Mouse (Mus musculus): ENCODE results near the gene Ntm. TPM values are rescaled to one million over a fixed set of nuclear protein-coding genes. Genes with fewer than 3 reads are reported as not detected.

Ntm gene
- polyA plus RNA-seq, 1 experiment from 2014 or later: 20.7 TPM

DNA sequence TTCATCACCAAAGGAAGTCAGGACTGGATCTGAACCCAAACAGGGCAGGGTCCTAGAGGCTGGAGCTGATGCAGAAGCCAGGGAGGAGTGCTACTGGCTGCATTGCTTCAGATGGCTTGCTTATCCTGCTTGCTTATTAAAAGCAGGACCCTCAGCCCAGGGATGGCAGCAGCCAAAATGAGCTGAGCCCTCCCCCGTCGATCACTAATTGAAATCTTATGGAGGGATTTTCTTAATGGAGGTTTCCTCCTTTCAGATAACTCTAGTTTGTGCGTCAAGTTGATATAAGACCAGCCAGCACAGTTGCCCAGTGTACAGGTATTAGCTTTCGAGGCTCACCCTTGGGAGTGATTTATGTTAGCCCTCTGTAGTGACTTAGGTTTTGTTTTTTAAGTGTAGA lies 826.9 kb downstream of the Ntm start:
- Histone ChIP-seq H3K36me3 (no peaks in the 10 kb centered on the region), H3K27me3 (ENCODE audit: insufficient read depth, poor library complexity, severe bottlenecking) (no peaks in the 10 kb centered on the region), H3K9me3 (no peaks in the 10 kb centered on the region), H3K27ac (no peak overlapping the region), H3K4me3 (no peak overlapping the region), H3K4me1 (no peaks in the 10 kb centered on the region)
- WGBS: 79% methylated on average over 4 of the region's 4 CpGs
- no peak for DNase-seq (ENCODE audit: low spot score)

DNA sequence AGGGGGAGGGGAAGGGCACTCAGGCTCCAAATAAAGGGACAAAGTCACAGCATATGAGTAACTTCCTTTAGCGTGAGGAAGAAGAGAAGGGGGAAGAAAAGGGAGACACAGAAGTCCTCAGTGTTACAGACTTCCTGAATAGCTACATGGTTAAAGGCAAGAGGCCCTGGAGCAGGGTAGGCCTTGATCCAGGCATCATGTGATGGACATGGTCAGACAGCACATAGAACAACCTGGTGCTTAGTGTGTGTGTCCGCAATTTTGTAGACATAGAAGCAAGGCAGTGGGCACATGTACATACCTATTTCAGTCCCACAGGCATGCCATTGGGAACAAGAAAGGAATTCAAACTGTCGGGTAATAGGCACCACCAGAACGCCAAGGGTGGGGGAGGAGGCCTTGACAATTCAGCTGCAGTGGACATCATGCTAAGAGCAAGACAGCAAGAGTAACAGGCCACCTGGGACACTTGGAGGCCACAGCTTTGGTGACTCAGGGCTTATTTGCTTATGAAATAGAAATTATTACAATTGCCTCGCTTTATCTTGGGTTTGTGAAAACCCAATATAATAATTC lies 832.1 kb downstream of the Ntm start:
- Histone ChIP-seq H3K27ac (no peak overlapping the region), H3K4me3 (no peak overlapping the region), H3K9me3 (no peaks in the 10 kb centered on the region), H3K27me3 (ENCODE audit: insufficient read depth, poor library complexity, severe bottlenecking) (no peaks in the 10 kb centered on the region), H3K4me1 (peaks cover 3% of the 10 kb centered on the region; the same call in 1 of the 2 replicates), H3K36me3 (no peaks in the 10 kb centered on the region)
- no peak for DNase-seq (ENCODE audit: low spot score)
- WGBS: 80% methylated on average over 5 of the region's 5 CpGs

DNA sequence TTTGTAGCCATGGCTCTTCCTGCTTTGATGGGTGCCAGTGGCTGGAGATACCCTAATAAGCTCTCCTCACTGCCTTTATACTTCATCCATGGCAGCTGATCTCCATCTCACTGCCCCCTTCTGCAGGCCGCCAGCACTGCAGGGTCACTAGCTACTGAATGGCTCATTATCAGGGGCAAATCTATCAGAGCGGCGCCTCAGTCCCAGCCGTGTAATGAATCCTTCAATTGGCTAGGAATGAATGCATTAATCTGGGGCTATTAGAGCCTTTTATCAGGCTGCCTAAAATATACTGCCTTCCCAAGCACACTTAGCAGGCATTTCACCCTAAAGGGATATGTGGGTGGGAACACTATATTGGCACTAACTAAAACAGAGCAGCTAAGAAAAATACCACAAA lies 832.6 kb downstream of the Ntm start:
- no peak for DNase-seq (ENCODE audit: low spot score)
- H3K4me3 ChIP-seq: no peak overlapping the region
- whole genome bisulfite sequencing: 66% methylated on average over 4 of the region's 4 CpGs
- no peaks in the 10 kb centered on the region for H3K36me3 ChIP-seq
- no peaks in the 10 kb centered on the region for H3K9me3 ChIP-seq
- peaks cover 3% of the 10 kb centered on the region; the same call in 1 of the 2 replicates for H3K4me1 ChIP-seq
- H3K27me3 ChIP-seq (ENCODE audit: insufficient read depth, poor library complexity, severe bottlenecking): no peaks in the 10 kb centered on the region
- no peak overlapping the region for H3K27ac ChIP-seq

DNA sequence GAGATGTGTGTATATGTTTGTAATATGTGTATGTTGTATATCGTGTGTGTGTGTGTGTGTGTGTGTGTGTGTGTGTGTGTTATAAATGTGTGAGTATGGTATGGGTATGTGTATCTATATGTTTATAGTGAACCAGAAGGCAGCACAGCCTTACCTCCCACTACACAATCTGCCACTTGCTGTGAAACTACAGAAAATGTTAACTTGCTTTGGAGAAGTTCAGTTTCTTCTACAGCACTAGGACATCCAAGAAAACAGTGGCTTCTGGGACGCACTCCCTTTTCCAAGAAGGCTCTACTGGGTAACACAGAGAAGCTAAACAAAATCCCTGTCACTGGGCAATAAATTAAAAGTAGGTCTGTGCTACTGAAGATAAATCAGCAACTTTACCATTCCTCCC lies 834.5 kb downstream of the Ntm start:
- no peak overlapping the region for H3K27ac ChIP-seq
- H3K9me3 ChIP-seq: no peaks in the 10 kb centered on the region
- 85% methylated on average over 2 of the region's 2 CpGs for WGBS
- H3K4me3 ChIP-seq: no peak overlapping the region
- H3K27me3 ChIP-seq (ENCODE audit: insufficient read depth, poor library complexity, severe bottlenecking): no peaks in the 10 kb centered on the region
- DNase-seq (ENCODE audit: low spot score): no peak
- peaks cover 3% of the 10 kb centered on the region; the same call in 1 of the 2 replicates for H3K4me1 ChIP-seq
- no peaks in the 10 kb centered on the region for H3K36me3 ChIP-seq

DNA sequence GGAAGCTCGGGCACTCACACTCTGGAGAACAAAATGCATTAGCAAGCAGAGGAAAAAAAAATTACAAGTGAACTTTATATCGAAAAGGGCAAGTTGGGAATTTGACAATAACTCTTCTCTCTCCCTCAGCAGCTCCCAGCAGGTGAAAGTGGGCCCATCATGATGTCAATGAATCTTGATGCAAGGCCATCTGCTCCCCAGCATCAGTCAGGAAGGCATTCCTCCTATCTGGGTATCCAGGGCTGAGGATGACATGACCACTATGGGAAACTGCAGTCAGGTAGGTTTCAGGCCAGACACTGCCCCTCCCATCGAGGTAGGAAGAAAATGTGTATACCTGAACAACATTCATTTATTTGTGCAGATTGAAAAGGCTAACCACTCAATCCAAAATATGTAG lies 838.5 kb downstream of the Ntm start:
- no peak for DNase-seq (ENCODE audit: low spot score)
- H3K4me3 ChIP-seq: no peak overlapping the region
- WGBS: 75% methylated on average over 3 of the region's 3 CpGs
- H3K27ac ChIP-seq: no peak overlapping the region
- H3K9me3 ChIP-seq: no peaks in the 10 kb centered on the region
- H3K27me3 ChIP-seq (ENCODE audit: insufficient read depth, poor library complexity, severe bottlenecking): no peaks in the 10 kb centered on the region
- H3K4me1 ChIP-seq: peaks cover under 1% of the 10 kb centered on the region; the same call in 1 of the 2 replicates
- H3K36me3 ChIP-seq: no peaks in the 10 kb centered on the region

DNA sequence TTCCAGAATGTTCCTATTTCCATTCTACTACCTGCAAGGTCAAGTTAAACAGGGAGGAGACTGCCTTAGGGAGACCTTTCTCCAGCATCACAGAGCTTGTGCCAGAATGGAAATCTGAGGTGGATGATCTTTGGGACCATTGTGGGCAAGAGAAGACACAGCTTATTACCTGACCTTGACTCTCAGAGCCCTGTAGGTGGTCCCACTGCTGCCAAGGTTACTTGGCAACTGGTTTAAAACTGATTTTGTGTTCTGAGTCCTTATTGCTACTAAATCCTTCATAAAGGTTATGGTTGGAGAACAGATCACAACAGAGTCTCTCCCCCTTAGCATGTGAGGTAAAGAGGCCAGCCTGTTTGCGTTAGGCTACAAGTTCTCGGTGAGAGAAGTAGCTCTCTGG lies 839.1 kb downstream of the Ntm start:
- Histone ChIP-seq H3K9me3 (no peaks in the 10 kb centered on the region), H3K4me3 (no peak overlapping the region), H3K27me3 (ENCODE audit: insufficient read depth, poor library complexity, severe bottlenecking) (no peaks in the 10 kb centered on the region), H3K36me3 (no peaks in the 10 kb centered on the region), H3K4me1 (no peaks in the 10 kb centered on the region), H3K27ac (no peak overlapping the region)
- no peak for DNase-seq (ENCODE audit: low spot score)
- 93% methylated on average over 2 of the region's 2 CpGs for WGBS

DNA sequence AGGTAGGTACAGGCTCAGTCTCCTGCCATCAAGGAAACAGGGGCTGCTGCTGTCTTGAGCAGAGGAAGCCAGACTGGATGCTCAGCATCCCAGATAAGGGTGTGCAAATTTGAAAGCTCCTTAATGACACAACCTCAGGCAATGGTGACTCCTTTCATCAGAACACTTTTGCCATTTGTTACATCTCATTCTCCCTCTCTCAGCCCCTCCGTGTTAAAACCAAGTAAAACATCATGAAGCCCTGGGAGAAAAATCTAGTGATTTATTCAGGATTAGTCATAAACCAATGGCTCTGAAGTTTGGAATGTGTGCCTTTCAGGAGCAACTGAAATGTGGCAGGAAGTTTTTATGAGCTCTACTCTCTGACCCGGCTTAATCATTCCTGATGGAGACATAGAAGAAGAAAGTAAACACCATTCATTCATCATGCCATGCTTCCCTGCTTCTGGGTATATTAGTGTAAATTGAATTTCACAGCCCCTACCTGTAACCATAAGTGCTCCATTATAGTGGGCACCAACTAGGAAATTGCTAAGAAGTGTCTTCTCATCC lies 845.3 kb downstream of the Ntm start:
- Histone ChIP-seq H3K27ac (no peak overlapping the region), H3K4me3 (no peak overlapping the region), H3K4me1 (no peaks in the 10 kb centered on the region), H3K27me3 (ENCODE audit: insufficient read depth, poor library complexity, severe bottlenecking) (no peaks in the 10 kb centered on the region), H3K36me3 (no peaks in the 10 kb centered on the region), H3K9me3 (no peaks in the 10 kb centered on the region)
- DNase-seq (ENCODE audit: low spot score): no peak
- 72% methylated on average over 2 of the region's 2 CpGs for WGBS

DNA sequence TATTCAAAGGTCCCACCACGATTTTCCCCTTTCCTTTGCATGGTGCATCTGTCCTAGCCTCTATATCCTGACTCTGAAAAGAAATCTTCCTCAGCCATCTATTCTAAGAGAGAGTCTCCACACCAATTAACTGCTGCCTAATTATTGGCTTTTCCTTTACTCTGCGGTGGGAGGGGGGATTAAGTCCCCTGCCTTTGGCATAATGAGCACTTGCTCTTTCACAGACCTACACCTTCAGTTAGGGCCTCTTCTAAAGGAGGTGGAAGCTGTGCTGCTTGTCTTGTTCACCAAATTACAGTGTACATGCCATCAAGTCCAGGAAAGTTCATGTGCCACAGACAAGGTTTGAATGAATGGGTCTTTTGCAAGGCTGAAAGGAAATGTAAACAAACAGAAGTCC lies 847.6 kb downstream of the Ntm start:
- Histone ChIP-seq H3K9me3 (no peaks in the 10 kb centered on the region), H3K36me3 (no peaks in the 10 kb centered on the region), H3K4me3 (no peak overlapping the region), H3K27me3 (ENCODE audit: insufficient read depth, poor library complexity, severe bottlenecking) (no peaks in the 10 kb centered on the region), H3K4me1 (no peaks in the 10 kb centered on the region), H3K27ac (no peak overlapping the region)
- 53% methylated on average over 2 of the region's 2 CpGs for WGBS
- no peak for DNase-seq (ENCODE audit: low spot score)

DNA sequence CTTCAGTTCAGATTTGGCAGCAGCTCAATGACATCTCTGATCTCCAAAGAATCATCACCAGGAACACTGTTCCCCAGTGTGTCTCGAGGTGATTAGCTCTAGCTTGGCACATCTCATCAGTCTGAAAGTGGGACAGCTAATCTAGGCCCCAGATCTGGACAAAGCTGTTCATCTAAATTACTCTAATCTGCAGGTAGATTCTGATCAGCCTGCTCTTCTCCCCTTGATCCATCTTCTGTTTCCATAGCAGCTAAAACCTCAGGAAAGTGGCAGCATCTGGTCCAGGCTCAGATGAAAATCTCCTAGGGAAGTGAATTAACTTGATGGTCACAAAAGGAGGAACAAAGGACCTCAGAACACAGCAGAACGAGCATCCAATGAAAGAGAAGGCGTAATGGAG lies 856.2 kb downstream of the Ntm start:
- 72% methylated on average over 3 of the region's 3 CpGs for WGBS
- H3K27ac ChIP-seq: no peak overlapping the region
- H3K27me3 ChIP-seq (ENCODE audit: insufficient read depth, poor library complexity, severe bottlenecking): no peaks in the 10 kb centered on the region
- H3K36me3 ChIP-seq: no peaks in the 10 kb centered on the region
- no peaks in the 10 kb centered on the region for H3K9me3 ChIP-seq
- no peak for DNase-seq (ENCODE audit: low spot score)
- H3K4me3 ChIP-seq: no peak overlapping the region
- no peaks in the 10 kb centered on the region for H3K4me1 ChIP-seq

DNA sequence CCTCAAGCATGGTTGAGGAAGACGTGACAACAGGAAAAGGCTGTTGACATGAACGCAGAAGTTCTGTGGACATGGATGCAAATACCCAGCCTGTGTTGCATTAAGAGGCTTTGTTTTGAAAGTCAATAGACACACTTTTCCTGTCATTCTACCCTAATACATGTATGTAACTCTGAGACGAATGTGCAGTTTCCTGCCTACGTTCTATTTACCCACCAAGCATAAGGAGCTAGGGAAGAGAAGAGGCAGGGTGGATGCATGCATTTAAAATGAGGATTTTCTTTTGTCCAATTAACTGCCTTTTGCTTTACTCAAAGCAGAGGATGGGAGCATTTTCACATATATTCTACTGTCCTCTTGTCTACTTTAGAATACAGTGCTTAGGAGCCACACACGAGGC lies 858.5 kb downstream of the Ntm start:
- H3K27me3 ChIP-seq (ENCODE audit: insufficient read depth, poor library complexity, severe bottlenecking): no peaks in the 10 kb centered on the region
- no peaks in the 10 kb centered on the region for H3K36me3 ChIP-seq
- H3K4me1 ChIP-seq: no peaks in the 10 kb centered on the region
- no peak overlapping the region for H3K27ac ChIP-seq
- H3K9me3 ChIP-seq: no peaks in the 10 kb centered on the region
- no peak overlapping the region for H3K4me3 ChIP-seq
- 80% methylated on average over 5 of the region's 5 CpGs for WGBS
- DNase-seq (ENCODE audit: low spot score): no peak

DNA sequence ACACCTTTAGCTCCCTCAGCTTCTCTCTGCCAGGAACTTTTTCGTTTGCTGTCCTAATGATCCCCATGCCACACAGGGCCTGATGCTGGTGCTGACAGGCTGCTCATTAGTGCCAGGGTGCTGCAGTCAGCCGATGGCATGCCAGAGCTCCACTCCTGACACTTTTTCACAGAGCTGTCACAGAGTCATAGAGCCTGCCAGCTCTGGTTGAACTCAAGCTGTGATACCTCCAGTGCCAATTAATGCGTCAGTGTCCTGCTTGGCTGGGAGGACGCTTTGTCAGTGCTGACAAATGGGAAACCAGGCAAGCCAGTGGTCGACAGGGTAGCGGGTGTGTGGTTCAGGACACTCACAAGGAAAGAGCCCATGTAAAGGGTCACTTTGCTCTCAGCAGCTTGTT lies 858.9 kb downstream of the Ntm start:
- no peaks in the 10 kb centered on the region for H3K4me1 ChIP-seq
- no peaks in the 10 kb centered on the region for H3K27me3 ChIP-seq (ENCODE audit: insufficient read depth, poor library complexity, severe bottlenecking)
- no peaks in the 10 kb centered on the region for H3K36me3 ChIP-seq
- no peak for DNase-seq (ENCODE audit: low spot score)
- 48% methylated on average over 6 of the region's 6 CpGs for WGBS
- H3K4me3 ChIP-seq: no peak overlapping the region
- no peaks in the 10 kb centered on the region for H3K9me3 ChIP-seq
- H3K27ac ChIP-seq: no peak overlapping the region

DNA sequence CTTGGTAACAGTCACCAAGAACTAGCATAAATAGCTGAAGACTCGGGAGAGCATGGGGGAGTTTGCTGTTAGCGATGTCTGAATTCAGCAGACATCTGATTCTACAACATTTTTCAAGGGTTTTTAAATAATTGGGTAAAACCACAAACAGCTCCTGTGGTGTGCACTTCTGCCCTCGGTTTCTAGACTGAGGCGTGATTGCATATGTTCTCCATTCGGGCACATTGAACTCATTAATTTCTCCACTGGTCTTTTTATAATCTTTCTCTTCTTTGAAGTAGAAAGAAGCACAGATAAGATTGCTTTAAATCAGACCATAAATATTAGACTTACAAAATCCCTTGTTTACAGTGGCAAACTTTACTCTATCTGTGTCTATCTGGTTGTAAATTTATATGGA lies 862.3 kb downstream of the Ntm start:
- H3K4me1 ChIP-seq: no peaks in the 10 kb centered on the region
- WGBS: 83% methylated on average over 5 of the region's 5 CpGs
- H3K9me3 ChIP-seq: no peaks in the 10 kb centered on the region
- H3K27ac ChIP-seq: no peak overlapping the region
- no peak overlapping the region for H3K4me3 ChIP-seq
- no peaks in the 10 kb centered on the region for H3K36me3 ChIP-seq
- H3K27me3 ChIP-seq (ENCODE audit: insufficient read depth, poor library complexity, severe bottlenecking): no peaks in the 10 kb centered on the region
- DNase-seq (ENCODE audit: low spot score): no peak

DNA sequence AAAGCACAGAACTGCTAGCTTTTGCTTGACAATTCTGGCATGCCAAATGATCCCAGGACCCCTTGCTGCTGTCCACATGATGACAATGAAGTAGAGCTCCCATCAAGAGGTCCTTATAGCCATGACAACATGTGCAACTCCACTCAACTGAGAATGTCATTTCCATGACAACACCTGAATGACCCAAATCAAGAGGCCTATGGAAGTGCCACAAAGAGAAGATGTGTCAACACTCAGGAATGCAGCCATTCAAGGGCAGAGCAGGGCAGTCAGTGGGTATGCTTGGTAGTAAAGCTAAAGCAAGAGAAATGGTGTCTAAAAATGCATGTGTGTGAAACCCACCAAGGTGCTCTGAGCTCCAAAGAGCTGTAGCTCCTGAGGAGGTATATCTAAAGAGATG lies 870.5 kb downstream of the Ntm start:
- Histone ChIP-seq H3K4me3 (no peak overlapping the region), H3K4me1 (no peaks in the 10 kb centered on the region), H3K27me3 (ENCODE audit: insufficient read depth, poor library complexity, severe bottlenecking) (no peaks in the 10 kb centered on the region), H3K27ac (no peak overlapping the region), H3K36me3 (no peaks in the 10 kb centered on the region), H3K9me3 (no peaks in the 10 kb centered on the region)
- DNase-seq (ENCODE audit: low spot score): no peak

DNA sequence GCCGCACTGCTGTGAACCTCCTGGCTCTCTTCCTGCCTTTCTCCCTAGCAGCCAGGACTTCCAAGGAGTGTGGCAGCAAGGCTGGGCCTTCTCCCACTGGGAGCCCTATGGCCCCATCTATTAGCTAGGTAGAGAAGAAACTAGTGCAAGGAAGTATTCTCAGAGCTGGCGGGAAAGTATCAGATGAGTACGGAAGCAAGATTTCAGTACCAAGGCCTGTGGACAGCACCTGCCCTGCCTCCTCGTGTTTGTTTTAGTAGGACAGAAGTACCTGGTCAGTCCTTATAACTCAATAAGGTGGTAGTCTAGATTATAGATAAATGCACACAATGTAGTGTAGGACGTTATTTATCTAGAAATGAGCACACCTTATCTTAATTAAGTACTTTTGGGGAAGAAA lies 874.3 kb downstream of the Ntm start:
- no peaks in the 10 kb centered on the region for H3K4me1 ChIP-seq
- 46% methylated on average over 5 of the region's 5 CpGs for WGBS
- H3K9me3 ChIP-seq: no peaks in the 10 kb centered on the region
- no peak overlapping the region for H3K4me3 ChIP-seq
- no peaks in the 10 kb centered on the region for H3K27me3 ChIP-seq (ENCODE audit: insufficient read depth, poor library complexity, severe bottlenecking)
- H3K27ac ChIP-seq: no peak overlapping the region
- no peak for DNase-seq (ENCODE audit: low spot score)
- H3K36me3 ChIP-seq: no peaks in the 10 kb centered on the region

Measured in heart, embryonic 10.5 days (tissue).